Mouse (Mus musculus): ENCODE results near the gene Btg1. TPM values are rescaled to one million over a fixed set of nuclear protein-coding genes. Genes with fewer than 3 reads are reported as not detected.

Btg1 gene
- polyA plus RNA-seq, 1 experiment from 2014 or later: 43.2 TPM

GRCm38 (mm10) chr10:96642014-96642413, 25.2 kb downstream of the Btg1 start:
- 55% methylated on average over 4 of the region's 4 CpGs for whole genome bisulfite sequencing
- Histone ChIP-seq H3K9ac (ENCODE audit: low read depth, low read length) (no peak overlapping the region), H3K36me3 (ENCODE audit: control insufficient read depth, insufficient read depth, low read length) (no peaks in the 10 kb centered on the region), H3K9me3 (ENCODE audit: control insufficient read depth, low read length) (no peaks in the 10 kb centered on the region), H3K27me3 (replicated peaks; ENCODE audit: control insufficient read depth, insufficient read depth, low read length) (no peaks in the 10 kb centered on the region), H3K4me3 (ENCODE audit: low read length) (no peak overlapping the region), H3K4me1 (ENCODE audit: control insufficient read depth, insufficient read depth, low read length) (peaks cover 9% of the 10 kb centered on the region), H3K27ac (ENCODE audit: low read length) (no peak overlapping the region), H3K4me2 (ENCODE audit: low read depth, low read length) (no peak overlapping the region)
- no peak for ATAC-seq

GRCm38 (mm10) chr10:96642751-96643150, 25.9 kb downstream of the Btg1 start:
- H3K4me1 ChIP-seq (ENCODE audit: control insufficient read depth, insufficient read depth, low read length): peaks cover 9% of the 10 kb centered on the region
- H3K27me3 ChIP-seq (replicated peaks; ENCODE audit: control insufficient read depth, insufficient read depth, low read length): no peaks in the 10 kb centered on the region
- WGBS: 60% methylated on average over 6 of the region's 6 CpGs
- H3K9ac ChIP-seq (ENCODE audit: low read depth, low read length): no peak overlapping the region
- no peaks in the 10 kb centered on the region for H3K36me3 ChIP-seq (ENCODE audit: control insufficient read depth, insufficient read depth, low read length)
- no peak overlapping the region for H3K4me3 ChIP-seq (ENCODE audit: low read length)
- no peak overlapping the region for H3K4me2 ChIP-seq (ENCODE audit: low read depth, low read length)
- ATAC-seq: no peak
- H3K27ac ChIP-seq (ENCODE audit: low read length): no peak overlapping the region
- no peaks in the 10 kb centered on the region for H3K9me3 ChIP-seq (ENCODE audit: control insufficient read depth, low read length)

GRCm38 (mm10) chr10:96645183-96645582, 28.4 kb downstream of the Btg1 start:
- H3K36me3 ChIP-seq (ENCODE audit: control insufficient read depth, insufficient read depth, low read length): no peaks in the 10 kb centered on the region
- peaks cover 9% of the 10 kb centered on the region for H3K4me1 ChIP-seq (ENCODE audit: control insufficient read depth, insufficient read depth, low read length)
- no peak overlapping the region for H3K9ac ChIP-seq (ENCODE audit: low read depth, low read length)
- no peak overlapping the region for H3K4me3 ChIP-seq (ENCODE audit: low read length)
- H3K27me3 ChIP-seq (replicated peaks; ENCODE audit: control insufficient read depth, insufficient read depth, low read length): no peaks in the 10 kb centered on the region
- H3K4me2 ChIP-seq (ENCODE audit: low read depth, low read length): no peak overlapping the region
- WGBS: 85% methylated on average over 1 of the region's 1 CpGs
- no peaks in the 10 kb centered on the region for H3K9me3 ChIP-seq (ENCODE audit: control insufficient read depth, low read length)
- ATAC-seq: no peak
- H3K27ac ChIP-seq (ENCODE audit: low read length): no peak overlapping the region

- no peaks in the 10 kb centered on the region for H3K9me3 ChIP-seq (ENCODE audit: control insufficient read depth, low read length)
- H3K9ac ChIP-seq (ENCODE audit: low read depth, low read length): 0 out of 2 replicates have a peak overlapping the region, but pooled peaks have one; percentile 8
- H3K36me3 ChIP-seq (ENCODE audit: control insufficient read depth, insufficient read depth, low read length): no peaks in the 10 kb centered on the region
- 0 out of 2 replicates have a peak overlapping the region, but pooled peaks have one; percentile 24 for H3K27ac ChIP-seq (ENCODE audit: low read length)
- H3K4me1 ChIP-seq (ENCODE audit: control insufficient read depth, insufficient read depth, low read length): peaks cover 9% of the 10 kb centered on the region
- no peak overlapping the region for H3K4me3 ChIP-seq (ENCODE audit: low read length)
- 20% methylated on average over 13 of the region's 13 CpGs for WGBS
- peak; percentile 60 for ATAC-seq
- no peaks in the 10 kb centered on the region for H3K27me3 ChIP-seq (replicated peaks; ENCODE audit: control insufficient read depth, insufficient read depth, low read length)
- H3K4me2 ChIP-seq (ENCODE audit: low read depth, low read length): no peak overlapping the region
Observed at GRCm38 (mm10) chr10:96646024-96646866, 29.4 kb downstream of the Btg1 start.

- ATAC-seq: no peak
- peak overlapping the region; percentile 9; the same call in 1 of the 2 replicates for H3K4me2 ChIP-seq (ENCODE audit: low read depth, low read length)
- 51% methylated on average over 5 of the region's 5 CpGs for WGBS
- H3K9ac ChIP-seq (ENCODE audit: low read depth, low read length): no peak overlapping the region
- H3K27ac ChIP-seq (ENCODE audit: low read length): no peak overlapping the region
- no peaks in the 10 kb centered on the region for H3K36me3 ChIP-seq (ENCODE audit: control insufficient read depth, insufficient read depth, low read length)
- H3K27me3 ChIP-seq (replicated peaks; ENCODE audit: control insufficient read depth, insufficient read depth, low read length): no peaks in the 10 kb centered on the region
- H3K9me3 ChIP-seq (ENCODE audit: control insufficient read depth, low read length): no peaks in the 10 kb centered on the region
- H3K4me3 ChIP-seq (ENCODE audit: low read length): no peak overlapping the region
- peaks cover 9% of the 10 kb centered on the region for H3K4me1 ChIP-seq (ENCODE audit: control insufficient read depth, insufficient read depth, low read length)
Observed at GRCm38 (mm10) chr10:96646867-96647462, 30.2 kb downstream of the Btg1 start.

- no peaks in the 10 kb centered on the region for H3K9me3 ChIP-seq (ENCODE audit: control insufficient read depth, low read length)
- H3K4me2 ChIP-seq (ENCODE audit: low read depth, low read length): no peak overlapping the region
- WGBS: 65% methylated on average over 3 of the region's 3 CpGs
- H3K36me3 ChIP-seq (ENCODE audit: control insufficient read depth, insufficient read depth, low read length): no peaks in the 10 kb centered on the region
- ATAC-seq: no peak
- H3K9ac ChIP-seq (ENCODE audit: low read depth, low read length): no peak overlapping the region
- H3K4me1 ChIP-seq (ENCODE audit: control insufficient read depth, insufficient read depth, low read length): peaks cover 11% of the 10 kb centered on the region
- no peak overlapping the region for H3K27ac ChIP-seq (ENCODE audit: low read length)
- no peaks in the 10 kb centered on the region for H3K27me3 ChIP-seq (replicated peaks; ENCODE audit: control insufficient read depth, insufficient read depth, low read length)
- H3K4me3 ChIP-seq (ENCODE audit: low read length): no peak overlapping the region
Observed at GRCm38 (mm10) chr10:96648161-96648561, 31.4 kb downstream of the Btg1 start.

- 61% methylated on average over 3 of the region's 3 CpGs for WGBS
- ATAC-seq: no peak
- no peak overlapping the region for H3K27ac ChIP-seq (ENCODE audit: low read length)
- no peaks in the 10 kb centered on the region for H3K36me3 ChIP-seq (ENCODE audit: control insufficient read depth, insufficient read depth, low read length)
- no peak overlapping the region for H3K4me3 ChIP-seq (ENCODE audit: low read length)
- no peaks in the 10 kb centered on the region for H3K27me3 ChIP-seq (replicated peaks; ENCODE audit: control insufficient read depth, insufficient read depth, low read length)
- peaks cover 15% of the 10 kb centered on the region for H3K4me1 ChIP-seq (ENCODE audit: control insufficient read depth, insufficient read depth, low read length)
- H3K9me3 ChIP-seq (ENCODE audit: control insufficient read depth, low read length): no peaks in the 10 kb centered on the region
- no peak overlapping the region for H3K9ac ChIP-seq (ENCODE audit: low read depth, low read length)
- no peak overlapping the region for H3K4me2 ChIP-seq (ENCODE audit: low read depth, low read length)
Observed at GRCm38 (mm10) chr10:96649524-96649923, 32.7 kb downstream of the Btg1 start.

GRCm38 (mm10) chr10:96652372-96652771, 35.6 kb downstream of the Btg1 start:
- WGBS: 87% methylated on average over 2 of the region's 2 CpGs
- ATAC-seq: no peak
- no peaks in the 10 kb centered on the region for H3K9me3 ChIP-seq (ENCODE audit: control insufficient read depth, low read length)

GRCm38 (mm10) chr10:96653030-96653429, 36.2 kb downstream of the Btg1 start:
- Histone ChIP-seq H3K27me3 (replicated peaks; ENCODE audit: control insufficient read depth, insufficient read depth, low read length) (no peaks in the 10 kb centered on the region), H3K4me3 (ENCODE audit: low read length) (no peak overlapping the region), H3K9me3 (ENCODE audit: control insufficient read depth, low read length) (no peaks in the 10 kb centered on the region), H3K36me3 (ENCODE audit: control insufficient read depth, insufficient read depth, low read length) (no peaks in the 10 kb centered on the region), H3K4me1 (ENCODE audit: control insufficient read depth, insufficient read depth, low read length) (peaks cover 6% of the 10 kb centered on the region; the same call in 1 of the 2 replicates), H3K4me2 (ENCODE audit: low read depth, low read length) (no peak overlapping the region), H3K9ac (ENCODE audit: low read depth, low read length) (no peak overlapping the region), H3K27ac (ENCODE audit: low read length) (no peak overlapping the region)
- WGBS: 71% methylated on average over 5 of the region's 5 CpGs
- peak; percentile 69 for ATAC-seq

More at GRCm38 (mm10) chr10:96652372-96652771, 35.6 kb downstream of the Btg1 start:
- H3K9ac ChIP-seq (ENCODE audit: low read depth, low read length): no peak overlapping the region
- no peak overlapping the region for H3K4me2 ChIP-seq (ENCODE audit: low read depth, low read length)
- H3K27me3 ChIP-seq (replicated peaks; ENCODE audit: control insufficient read depth, insufficient read depth, low read length): no peaks in the 10 kb centered on the region
- H3K4me3 ChIP-seq (ENCODE audit: low read length): no peak overlapping the region
- H3K27ac ChIP-seq (ENCODE audit: low read length): no peak overlapping the region
- no peaks in the 10 kb centered on the region for H3K36me3 ChIP-seq (ENCODE audit: control insufficient read depth, insufficient read depth, low read length)
- H3K4me1 ChIP-seq (ENCODE audit: control insufficient read depth, insufficient read depth, low read length): peaks cover 6% of the 10 kb centered on the region; the same call in 1 of the 2 replicates

Data from intestine, embryonic 16.5 days (tissue).